Mouse (Mus musculus) testis, adult 2 months (tissue): ENCODE data around the gene Tmcc3.

Experiments
- CTCF ChIP-seq: fragments of 200-500 bp; IDR thresholded peaks from 2 replicates; pipeline ENCODE4 v1.5.1; 2012; ENCODE audit warnings: low read depth, mild to moderate bottlenecking, inconsistent platforms, low read length, moderate library complexity; ENCODE audit not compliant: control insufficient read depth, insufficient read depth, insufficient replicate concordance
- POLR2A ChIP-seq: fragments of 200-500 bp; IDR thresholded peaks from 2 replicates; pipeline ENCODE4 v1.6.1; 2012; ENCODE audit warnings: low read depth, mild to moderate bottlenecking, inconsistent platforms, low read length, moderate library complexity; ENCODE audit not compliant: control insufficient read depth

DNA sequence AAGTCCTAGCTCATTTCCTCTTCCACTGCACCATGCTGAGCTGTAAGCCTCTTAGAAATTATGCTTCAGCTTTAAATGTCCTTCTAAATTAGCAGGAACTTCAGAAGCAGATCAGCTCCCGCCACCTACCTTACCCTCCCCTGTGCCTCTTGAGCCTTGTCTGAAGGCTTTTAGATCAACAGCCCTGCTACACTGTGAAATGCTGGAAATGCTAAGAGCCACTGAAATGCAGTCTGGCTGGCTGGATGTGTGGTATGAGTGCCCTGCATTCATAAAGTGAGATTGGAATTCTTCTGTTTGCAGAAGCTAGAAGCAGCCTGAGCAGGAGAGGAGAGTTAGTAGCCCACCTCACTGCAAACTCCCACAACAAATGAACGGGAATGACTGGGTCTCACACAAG, 174.4 kb downstream of the Tmcc3 start:
- TF ChIP-seq POLR2A (no peak), CTCF (no peak)
